Mouse (Mus musculus) liver (tissue): Measurements from ENCODE around the gene Uhrf2.

Experiments used
- DNase-seq: peaks from one replicate; pipeline ENCODE4 v3.0.0-alpha.2; 2020; ENCODE audit warnings: mixed read lengths

Gene Uhrf2

DNA sequence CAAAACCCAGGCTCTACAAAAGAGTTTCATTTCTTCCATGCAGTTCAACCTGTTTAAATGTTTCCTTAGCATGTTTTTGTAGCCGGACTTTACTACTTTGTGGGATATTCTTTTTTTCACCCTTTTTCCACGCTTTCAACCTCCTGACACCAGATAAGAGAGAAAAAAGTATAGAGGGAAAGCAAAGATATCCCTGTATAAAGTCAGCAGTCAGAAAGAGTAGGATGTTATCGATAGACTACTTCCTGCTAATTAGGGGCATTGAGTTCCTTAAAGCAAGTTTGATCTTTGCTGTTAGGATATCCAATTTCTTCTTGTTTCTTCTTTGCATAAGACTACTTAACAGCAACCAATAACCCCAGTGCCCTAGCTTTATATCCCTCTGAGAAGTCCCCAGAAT lies 21.2 kb downstream of the Uhrf2 start:
- DNase-seq: no peak

DNA sequence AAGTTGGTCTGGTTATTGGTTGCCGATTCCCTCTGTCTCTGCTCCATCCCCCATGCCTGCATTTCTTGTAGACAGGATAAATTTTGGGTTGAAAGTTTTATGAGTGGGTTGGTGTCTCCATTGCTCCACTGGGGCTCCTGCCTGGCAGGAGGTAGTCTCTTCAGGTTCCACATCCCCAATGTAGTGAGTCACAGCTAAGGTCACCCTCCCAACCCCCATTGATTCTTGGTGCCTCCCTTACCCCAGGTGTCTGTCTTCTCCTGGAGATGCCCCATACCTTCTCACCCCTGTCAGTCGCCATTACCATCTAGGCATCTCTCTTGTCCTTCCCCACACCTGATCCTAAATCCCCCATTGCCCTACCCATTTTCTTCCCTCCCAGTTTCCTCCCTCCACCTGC lies 23.9 kb downstream of the Uhrf2 start:
- DNase-seq: no peak

DNA sequence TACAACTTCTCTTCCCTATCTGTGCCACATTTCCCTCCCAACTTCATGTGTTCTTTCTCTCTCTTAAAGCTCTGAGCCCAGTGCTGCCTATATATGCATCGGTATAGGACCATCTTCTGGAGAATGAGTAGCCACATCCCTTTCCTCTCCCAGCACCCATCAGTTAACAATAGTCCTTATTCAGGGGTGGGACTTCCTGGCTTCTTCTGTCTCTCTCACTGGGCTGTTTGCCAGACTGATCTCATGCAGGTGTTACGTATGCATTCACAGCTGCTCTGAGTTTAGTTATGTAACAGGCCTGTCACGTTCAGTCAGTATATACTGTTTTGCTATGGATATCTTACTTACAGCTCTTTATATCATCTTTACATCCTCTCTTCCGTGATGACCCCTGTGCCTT lies 35.5 kb downstream of the Uhrf2 start:
- DNase-seq: no peak

DNA sequence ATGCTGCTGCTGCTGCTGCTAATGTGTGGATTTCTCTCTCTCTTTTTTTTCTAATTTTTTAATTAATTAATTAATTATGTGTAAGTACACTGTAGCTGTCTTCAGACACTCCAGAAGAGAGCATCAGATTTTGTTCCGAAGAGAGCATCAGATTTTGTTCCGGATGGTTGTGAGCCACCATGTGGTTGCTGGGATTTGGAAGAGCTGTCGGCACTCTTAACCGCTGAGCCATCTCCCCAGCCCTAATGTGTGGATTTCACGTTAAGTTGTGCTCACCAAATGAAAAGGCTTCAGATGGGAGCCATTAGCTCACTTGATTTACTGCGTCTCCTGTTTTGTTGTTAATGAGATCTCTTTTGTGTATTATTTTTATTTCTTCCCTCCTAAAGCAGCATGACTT lies 59.9 kb downstream of the Uhrf2 start:
- no peak for DNase-seq

DNA sequence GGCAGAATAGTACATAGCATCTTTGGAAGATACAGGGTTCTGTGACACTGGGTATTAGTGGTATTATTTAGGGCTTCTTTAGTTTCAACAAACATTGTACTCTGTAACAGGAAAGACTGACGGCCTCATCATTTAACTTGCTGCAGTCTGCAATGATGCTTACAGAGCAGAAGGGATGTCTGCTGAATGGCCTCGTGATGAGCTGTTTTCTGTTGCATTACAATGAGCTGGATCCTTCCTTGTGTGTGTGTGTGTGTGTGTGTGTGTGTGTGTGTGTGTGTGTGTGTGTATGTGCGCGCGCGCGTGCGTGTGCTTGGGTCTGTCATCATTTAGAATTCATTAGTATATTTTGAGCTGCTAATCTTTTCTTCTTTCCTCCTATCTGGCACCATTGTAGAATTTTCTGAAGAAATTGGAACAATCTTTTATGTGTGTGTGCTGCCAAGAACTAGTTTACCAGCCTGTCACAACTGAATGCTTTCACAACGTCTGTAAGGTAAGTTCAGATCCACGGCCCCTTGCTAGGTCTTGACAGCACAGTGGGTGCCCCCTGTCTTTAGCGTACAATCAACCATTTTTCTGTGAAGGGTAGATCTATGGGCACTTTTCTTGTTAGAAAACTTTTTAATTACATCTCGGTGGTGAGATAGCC lies 61.5 kb downstream of the Uhrf2 start:
- no peak for DNase-seq

DNA sequence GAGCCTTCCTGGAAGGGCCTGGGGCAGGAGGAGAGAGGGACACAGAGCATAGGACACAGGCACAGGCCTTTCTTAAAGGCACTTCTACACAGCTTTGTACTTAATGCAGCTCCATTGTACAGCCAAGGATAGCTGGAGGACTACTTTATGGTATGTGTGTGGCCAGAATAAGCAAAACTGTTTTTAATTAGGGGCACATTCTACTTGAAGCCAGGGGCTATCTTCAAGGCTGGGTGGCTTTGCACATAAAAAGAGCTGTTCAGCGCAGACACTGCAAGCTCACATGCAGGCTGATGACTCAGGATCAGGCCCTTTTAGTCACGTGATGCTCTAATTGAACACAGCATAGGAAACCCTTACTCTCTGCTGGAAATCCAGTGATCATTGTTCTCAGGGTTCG lies 65.9 kb downstream of the Uhrf2 start:
- no peak for DNase-seq

DNA sequence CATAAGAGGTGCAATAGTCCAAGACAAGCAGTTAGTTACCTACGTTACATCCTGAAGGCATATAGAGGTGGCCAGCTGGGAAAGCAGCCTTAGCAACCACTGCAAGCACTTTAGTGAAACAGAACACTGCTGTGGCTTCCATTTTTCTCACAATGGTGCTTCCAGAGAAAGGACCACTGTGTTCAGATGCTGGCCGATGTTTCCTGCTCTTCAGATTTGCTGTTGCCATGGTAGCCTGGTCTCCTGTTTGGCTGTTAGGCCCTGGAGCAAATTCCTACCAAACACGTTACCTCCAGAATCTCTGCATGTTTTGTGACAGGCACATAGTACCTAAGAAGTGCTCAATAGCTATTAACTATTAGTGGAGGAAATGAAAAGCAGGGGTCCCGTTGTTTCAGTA lies 66.7 kb downstream of the Uhrf2 start:
- no peak for DNase-seq

DNA sequence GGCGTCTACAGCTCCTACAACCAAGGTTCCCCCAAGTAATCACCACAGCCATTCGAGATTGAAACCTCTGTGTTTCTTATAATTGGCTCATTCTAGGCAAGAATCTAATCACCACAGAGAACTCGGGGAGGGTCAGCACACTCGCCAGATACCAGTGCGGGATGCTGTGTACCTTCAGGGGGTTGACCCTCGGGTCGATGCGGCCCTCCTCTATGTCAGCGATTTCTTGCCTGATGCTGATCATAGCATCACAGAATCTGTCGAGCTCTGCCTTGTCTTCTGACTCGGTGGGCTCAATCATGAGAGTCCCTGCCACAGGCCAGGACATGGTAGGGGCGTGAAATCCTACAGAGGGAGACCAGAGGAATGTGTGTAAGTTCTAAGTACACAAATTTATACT lies 70.3 kb downstream of the Uhrf2 start:
- no peak for DNase-seq

DNA sequence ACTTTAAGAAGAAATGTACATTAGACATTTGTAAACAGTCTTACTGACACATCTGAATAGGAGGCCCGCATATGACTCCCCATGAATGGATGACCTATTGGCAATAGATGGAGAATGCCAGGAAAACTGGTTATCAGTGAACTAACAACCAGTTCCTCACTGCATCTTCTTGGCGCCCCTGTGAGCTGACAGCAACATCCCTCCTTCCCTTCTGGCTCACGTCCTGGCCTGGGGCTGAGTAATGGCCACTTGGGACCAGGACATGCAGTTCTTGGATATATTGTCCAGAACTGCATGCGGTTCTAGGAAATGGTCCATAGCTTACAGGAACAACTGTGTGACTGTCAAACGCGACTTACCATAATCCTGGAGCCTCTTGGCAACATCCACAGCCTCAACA lies 72.3 kb downstream of the Uhrf2 start:
- no peak for DNase-seq

DNA sequence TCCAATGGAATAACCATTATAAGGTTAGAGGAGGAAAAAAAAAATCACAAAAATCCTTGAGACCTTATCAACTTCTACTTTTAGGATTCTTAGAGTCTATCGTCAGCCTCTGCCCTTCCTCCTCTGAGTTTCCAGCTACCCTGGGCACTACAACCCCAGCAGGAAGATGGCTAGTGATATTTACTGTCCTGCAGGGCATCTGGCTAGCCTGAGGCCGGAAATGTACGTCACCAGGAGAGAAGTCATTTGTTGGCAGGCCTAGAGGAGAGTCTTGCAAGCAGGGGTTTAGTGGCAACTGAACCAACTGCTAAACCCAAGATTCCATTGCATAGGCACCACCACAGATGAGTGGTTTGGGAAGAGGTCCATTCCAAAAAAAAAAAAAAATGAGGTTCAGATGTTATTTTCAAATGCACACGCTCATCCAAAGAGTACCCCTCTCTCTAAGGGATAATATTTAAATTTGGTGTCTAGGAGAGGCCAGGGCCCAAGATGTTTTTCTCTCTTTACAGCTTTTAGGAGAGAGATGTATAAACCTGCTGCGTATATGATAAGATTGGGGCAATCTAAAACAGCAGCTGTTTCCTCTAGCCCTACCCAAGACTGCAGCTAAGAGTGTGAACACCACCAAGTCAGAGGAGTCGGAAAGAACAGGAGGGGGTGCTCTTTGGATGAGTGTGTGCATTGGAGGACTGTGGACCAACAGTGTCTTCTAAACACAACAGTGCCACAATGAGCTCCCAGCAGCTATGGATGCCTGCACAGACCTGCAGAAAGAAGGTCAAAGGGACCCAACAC lies 74.9 kb downstream of the Uhrf2 start:
- DNase-seq: no peak

DNA sequence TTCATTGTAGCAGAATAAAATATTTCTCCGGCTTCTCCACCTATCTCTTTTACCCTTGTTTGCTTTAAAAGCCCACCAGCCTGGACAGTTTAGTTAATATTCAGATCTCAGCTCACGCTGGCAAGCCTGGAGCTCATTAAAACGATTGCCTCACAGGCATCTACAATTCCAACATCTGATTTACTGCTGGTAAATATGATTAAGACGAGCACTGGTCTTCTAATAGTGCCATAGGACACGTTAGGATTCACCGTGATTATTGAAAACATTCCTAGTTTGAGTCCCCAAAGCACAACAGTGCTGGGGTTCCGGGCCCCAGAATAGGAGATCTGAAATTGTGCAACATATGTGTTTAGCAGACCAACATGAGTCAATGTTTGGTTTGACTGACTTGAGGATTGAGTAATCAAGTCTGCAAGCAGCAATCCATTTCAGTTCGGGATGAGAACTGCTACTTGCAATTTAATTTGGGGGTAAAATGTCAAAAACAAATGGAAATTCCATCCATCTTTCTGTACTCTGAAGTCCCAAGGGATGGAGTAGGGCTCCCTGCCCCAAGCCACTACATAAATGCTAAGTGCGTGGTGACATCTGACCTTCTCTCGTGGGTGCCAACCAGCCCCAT lies 77.0 kb downstream of the Uhrf2 start:
- no peak for DNase-seq

DNA sequence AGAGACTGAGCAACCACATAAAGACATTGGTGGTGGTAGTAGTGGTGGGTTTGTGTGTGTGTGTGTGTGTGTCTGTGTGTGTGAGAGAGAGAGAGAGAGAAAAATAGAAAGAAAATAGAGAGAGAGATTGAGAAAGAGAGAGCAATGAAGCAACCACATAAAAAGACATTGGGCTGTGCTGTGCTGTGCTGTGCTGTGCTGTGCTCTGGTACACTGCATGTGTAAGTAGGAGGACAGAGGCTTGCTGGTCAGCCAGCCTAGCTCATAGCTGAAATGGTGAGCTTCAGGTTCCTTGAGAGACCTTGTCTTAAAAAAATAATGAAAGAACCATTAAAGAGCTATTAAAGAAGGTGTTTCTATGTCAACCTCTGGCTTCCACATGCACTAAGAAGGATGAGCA lies 78.3 kb downstream of the Uhrf2 start:
- DNase-seq: no peak

DNA sequence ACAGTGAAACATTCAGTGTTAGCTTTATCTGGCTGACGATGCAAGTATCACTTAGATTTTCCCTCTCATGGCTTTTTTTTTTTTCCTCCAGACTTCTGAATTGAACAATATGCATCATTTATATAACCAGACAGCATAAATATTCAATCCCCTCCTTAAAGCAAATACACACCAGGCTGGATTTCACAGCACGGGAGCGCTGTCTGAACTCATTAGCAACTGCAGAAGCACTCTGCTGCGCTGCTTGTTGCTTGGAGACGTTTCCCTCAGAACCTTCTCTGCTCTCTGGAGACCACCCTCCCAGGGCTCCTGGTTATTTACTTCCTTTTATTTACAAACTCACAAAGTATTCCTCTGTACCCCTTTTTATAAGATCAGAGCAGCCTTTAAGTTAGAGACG lies 78.8 kb downstream of the Uhrf2 start:
- DNase-seq: no peak

DNA sequence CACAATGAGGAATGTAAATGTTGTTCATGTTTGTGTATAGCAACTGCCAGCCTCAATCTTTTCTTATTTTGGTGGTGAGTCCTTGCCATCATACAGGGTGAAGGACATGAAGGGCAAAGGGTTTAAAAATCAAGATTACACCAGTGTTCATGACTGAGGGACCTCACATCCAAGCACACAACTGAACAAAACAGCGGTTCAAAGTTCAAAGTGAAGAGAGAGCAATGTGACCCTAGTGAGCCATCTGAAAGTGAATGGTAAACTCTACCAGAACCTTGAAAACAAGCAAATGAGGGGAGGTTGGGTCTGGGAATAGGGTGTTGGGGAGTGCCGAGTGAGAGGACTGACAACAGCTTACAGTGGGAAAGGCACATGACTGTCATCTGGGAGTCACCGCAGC lies 81.1 kb downstream of the Uhrf2 start:
- DNase-seq: no peak

DNA sequence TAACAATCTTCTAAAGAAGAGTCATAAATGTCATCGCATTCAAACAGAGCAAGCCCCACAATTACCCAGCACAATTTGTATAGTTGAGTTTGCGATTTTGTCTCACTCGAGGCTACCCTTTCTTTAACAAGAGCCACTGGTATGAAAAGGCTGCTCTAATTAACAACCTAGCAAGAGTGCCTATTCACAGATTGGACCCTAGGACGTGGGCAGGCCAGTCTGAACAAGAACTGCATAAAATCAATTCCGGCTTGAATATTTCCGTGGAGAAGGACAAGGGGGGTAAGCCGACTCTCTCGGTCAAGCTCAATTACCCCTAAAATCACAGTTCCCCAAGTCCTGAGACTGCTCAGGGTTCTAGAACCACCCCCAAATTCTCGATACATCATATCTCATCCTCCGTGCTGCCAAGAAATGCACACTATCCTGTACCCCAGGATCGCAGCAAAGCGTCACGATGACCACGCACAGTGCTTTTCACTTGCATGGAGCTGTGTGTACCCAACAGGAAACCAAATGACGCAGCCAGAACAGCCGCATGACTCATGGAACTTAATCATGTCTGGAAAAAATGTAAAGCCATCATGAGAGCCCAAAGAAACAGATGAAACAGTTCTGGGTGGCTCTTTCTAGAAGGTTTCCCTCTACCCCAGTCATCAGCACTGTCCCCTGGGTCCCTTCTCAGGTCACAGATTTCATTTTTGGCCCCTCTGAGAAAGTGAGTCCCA lies 82.8 kb downstream of the Uhrf2 start:
- DNase-seq: no peak

DNA sequence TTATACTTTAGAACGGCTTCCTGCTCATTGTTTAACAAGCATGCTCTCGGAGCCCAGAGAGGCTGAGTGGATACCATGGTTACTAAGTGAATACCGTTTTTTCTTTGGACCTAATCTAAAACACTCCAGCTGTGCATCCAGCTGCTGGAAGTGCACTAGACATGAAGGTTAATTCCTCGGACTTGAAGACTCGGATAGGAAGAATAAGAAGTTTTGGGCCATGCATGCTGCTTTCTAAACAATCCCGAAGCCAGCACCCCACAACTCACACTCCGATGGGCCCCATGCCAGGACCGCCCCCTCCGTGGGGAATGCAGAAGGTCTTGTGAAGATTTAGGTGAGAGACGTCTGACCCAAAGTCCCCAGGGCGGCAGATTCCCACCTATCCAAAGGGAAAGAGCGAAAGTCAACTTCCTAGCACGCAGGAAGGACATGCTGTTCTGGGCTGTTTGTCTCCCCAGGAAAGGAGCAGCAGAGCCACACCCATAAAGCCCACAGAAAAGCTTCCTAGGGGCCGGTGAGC lies 84.7 kb downstream of the Uhrf2 start:
- no peak for DNase-seq

DNA sequence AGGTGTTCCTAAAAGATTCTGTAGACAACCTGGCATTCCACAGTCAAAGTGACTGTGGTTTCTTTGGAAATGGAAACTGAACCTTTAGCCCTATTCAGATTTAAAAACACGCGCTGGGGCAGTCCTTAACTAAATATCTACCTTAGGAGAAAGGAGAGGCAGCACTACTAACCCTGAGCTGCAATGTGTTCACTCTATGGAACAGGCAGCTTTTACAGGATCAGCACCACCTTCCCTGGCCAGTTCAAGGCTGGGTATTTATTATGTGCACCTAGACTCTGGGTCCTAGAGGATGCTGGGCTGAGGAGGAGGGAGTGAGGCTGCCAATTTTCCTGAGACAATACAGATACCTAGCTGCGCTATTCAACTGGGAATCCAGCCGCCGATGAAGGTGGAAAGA lies 85.3 kb downstream of the Uhrf2 start:
- no peak for DNase-seq

DNA sequence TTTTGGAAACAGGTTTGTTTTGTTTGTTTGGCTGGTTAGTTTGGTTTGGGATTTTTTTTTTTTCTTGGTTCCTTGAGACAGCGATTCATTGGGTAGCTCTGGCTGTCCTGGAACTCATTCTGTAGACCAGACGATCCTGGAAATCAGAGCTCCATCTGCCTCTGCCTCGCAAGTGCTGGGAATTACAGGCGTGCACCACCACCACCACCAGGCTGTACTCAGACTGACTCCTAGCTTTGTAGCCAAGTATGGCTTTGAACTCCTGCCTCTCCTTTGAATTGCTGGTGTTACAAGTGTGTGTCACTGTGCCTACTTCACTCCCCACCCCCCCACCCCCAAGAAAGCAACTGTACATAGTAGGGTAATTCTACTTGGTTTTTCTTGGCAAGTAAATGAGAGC lies 86.9 kb downstream of the Uhrf2 start:
- no peak for DNase-seq

DNA sequence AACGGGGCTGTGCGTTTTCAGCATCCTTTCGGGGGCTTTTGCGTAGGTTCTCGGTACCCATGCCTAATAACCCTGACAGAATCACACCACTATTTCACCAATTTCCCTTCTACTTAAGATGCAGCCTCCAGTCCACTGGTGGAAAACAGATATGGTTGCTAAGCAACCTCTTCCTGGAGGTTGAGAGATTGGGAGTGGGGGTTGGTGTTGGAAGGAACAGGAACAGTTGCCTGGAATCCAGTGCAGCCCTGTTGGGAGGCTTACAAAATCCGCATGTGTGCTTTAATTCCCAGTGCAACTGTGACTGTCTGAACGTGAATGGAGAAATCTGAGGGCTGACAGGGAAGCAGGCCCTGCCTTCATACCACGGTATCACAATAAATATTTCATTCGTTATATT lies 87.5 kb downstream of the Uhrf2 start:
- no peak for DNase-seq

DNA sequence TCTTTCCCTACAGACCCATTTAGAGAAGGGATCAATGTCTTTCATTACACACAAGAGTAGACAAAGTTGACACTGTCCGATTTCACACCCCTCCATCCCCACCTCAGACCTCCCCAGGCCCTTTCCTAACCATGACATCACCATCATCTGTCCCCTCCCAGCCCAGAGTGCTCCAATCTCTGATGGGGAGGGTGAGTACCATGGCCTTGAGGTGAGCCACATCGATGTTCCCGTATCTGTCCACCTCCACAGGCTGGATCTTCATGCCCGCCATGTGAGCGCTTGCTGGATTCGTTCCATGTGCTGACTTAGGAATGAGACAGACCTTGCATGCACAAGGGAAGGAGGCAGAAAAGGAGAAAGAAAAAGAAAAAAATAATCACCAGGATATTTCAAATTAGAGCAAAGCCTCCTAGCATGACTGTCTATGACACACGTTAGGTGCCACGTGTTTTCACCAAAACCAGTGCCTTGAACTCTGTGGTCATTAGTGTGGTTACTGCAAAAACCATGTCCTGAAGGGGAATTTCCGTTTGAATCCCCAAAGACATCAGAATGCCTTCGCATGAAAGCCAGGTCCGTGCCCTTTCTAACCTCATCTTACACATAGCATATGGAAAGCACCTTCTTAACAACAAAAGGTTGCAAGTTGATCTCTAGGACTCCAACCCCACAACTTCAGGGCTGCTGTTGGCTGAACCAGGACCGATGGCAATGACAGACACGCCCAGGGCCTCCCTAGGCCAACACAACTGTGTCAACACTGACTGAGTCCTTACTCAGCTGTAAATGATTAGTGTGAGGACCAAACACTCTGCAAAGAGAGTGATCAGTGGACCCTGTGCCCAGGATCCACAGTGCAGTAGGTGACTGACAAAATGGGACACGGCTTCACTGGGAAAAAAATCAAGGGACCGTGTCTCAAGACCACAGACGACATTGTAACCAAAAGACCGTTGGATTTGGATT lies 88.3 kb downstream of the Uhrf2 start:
- DNase-seq: peak; percentile 39

DNA sequence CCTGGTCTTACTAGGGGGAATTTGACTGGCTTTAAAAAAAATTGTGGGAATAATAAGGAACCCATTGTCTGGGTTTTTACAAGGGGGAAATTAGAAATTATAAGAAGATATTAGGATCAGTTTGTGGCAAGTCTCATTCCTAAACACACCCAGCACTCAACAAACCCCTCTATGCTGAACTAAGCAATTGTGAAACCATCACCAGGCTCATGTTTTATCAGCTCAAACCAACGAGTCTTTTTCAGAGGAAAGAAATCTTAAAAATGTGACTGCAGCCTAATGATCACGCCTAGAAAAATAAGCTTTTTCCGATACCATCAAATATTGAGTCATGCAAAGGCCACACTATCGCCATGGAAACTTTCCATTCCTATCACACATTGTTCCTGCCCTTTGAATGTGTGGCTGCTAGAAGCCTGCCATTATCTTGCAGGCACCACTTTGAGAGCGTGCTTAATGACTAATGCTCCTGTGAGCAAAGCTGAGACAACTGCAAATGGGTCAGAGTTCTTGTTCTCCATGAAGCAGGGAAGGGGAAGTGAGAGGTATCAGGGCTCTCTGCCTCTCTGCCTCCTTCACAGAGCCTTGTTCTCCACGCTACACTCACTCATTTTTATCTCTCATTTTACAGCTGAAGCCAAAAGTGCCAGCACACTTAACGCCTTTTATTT lies 94.8 kb downstream of the Uhrf2 start:
- DNase-seq: no peak

DNA sequence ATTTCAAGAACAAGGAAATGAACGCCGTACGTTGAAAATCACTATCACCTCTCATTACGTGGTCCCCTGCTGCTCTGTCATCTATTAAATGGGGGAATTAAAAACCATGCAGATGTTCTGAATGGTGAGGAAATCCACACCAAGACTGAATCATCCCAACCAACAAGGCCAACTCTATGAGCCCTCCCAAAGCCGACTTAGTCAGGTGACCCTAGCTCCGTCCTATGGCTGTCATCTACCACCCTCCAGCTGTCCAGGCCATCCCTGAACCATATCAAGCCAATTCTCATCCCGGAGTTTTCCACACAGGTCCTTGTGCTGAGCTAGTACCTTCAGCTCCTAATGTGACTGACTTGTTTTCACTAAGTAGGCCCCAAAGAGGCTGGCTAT lies 95.4 kb downstream of the Uhrf2 start:
- no peak for DNase-seq
